Mouse (Mus musculus): Measurements from ENCODE around the gene Map3k4. TPM values are rescaled to one million over a fixed set of nuclear protein-coding genes. Genes with fewer than 3 reads are reported as not detected.
"Not testable (repeated sequence)": the region's sequence is repeated elsewhere in the genome, so short reads cannot be mapped to it uniquely, and the experiment has no call there.

Map3k4 gene
- polyA plus RNA-seq, 1 experiment from 2014 or later: 28.4 TPM

- no peak for ATAC-seq (replicated peaks; ENCODE audit: low FRiP score)
- no peaks in the 10 kb centered on the region for H3K27me3 ChIP-seq (replicated peaks; ENCODE audit: control insufficient read depth, insufficient read depth, low read length)
- 68% methylated on average over 7 of the region's 7 CpGs for WGBS
Measured at GRCm38 (mm10) chr17:12299371-12299770, 19.2 kb downstream of the Map3k4 start.

GRCm38 (mm10) chr17:12297978-12298377 lies 20.6 kb downstream of the Map3k4 start:
- no peak overlapping the region for H3K4me3 ChIP-seq (ENCODE audit: low read depth, low read length)
- no peaks in the 10 kb centered on the region for H3K27me3 ChIP-seq (replicated peaks; ENCODE audit: control insufficient read depth, insufficient read depth, low read length)
- H3K4me1 ChIP-seq (replicated peaks; ENCODE audit: control insufficient read depth, insufficient read depth, low read length): peaks cover 4% of the 10 kb centered on the region
- ATAC-seq (replicated peaks; ENCODE audit: low FRiP score) (no peak), DNase-seq (ENCODE audit: low spot score) (no peak)
- H3K9me3 ChIP-seq (ENCODE audit: control insufficient read depth, low read length): no peaks in the 10 kb centered on the region
- H3K4me2 ChIP-seq: no peak overlapping the region
- no peak overlapping the region for H3K9ac ChIP-seq (ENCODE audit: low read depth, low read length)
- no peaks in the 10 kb centered on the region for H3K36me3 ChIP-seq (ENCODE audit: control insufficient read depth, insufficient read depth, low read length)
- 84% methylated on average over 4 of the region's 4 CpGs for WGBS
- H3K27ac ChIP-seq (ENCODE audit: low read depth, low read length): no peak overlapping the region

More at GRCm38 (mm10) chr17:12299371-12299770, 19.2 kb downstream of the Map3k4 start:
- H3K4me2 ChIP-seq: no peak overlapping the region
- peaks cover 4% of the 10 kb centered on the region for H3K4me1 ChIP-seq (replicated peaks; ENCODE audit: control insufficient read depth, insufficient read depth, low read length)
- H3K36me3 ChIP-seq (ENCODE audit: control insufficient read depth, insufficient read depth, low read length): no peaks in the 10 kb centered on the region
- no peaks in the 10 kb centered on the region for H3K9me3 ChIP-seq (ENCODE audit: control insufficient read depth, low read length)
- no peak for DNase-seq (ENCODE audit: low spot score)
- H3K4me3 ChIP-seq (ENCODE audit: low read depth, low read length): no peak overlapping the region
- H3K9ac ChIP-seq (ENCODE audit: low read depth, low read length): no peak overlapping the region
- H3K27ac ChIP-seq (ENCODE audit: low read depth, low read length): no peak overlapping the region

- Histone ChIP-seq H3K9ac (ENCODE audit: low read depth, low read length) (no peak overlapping the region), H3K4me3 (ENCODE audit: low read depth, low read length) (no peak overlapping the region), H3K27me3 (replicated peaks; ENCODE audit: control insufficient read depth, insufficient read depth, low read length) (no peaks in the 10 kb centered on the region), H3K36me3 (ENCODE audit: control insufficient read depth, insufficient read depth, low read length) (no peaks in the 10 kb centered on the region), H3K4me1 (replicated peaks; ENCODE audit: control insufficient read depth, insufficient read depth, low read length) (peaks cover 4% of the 10 kb centered on the region), H3K4me2 (no peak overlapping the region), H3K9me3 (ENCODE audit: control insufficient read depth, low read length) (no peaks in the 10 kb centered on the region), H3K27ac (ENCODE audit: low read depth, low read length) (no peak overlapping the region)
- DNase-seq (ENCODE audit: low spot score) (no peak), ATAC-seq (replicated peaks; ENCODE audit: low FRiP score) (no peak)
- 64% methylated on average over 7 of the region's 7 CpGs for WGBS
Measured at GRCm38 (mm10) chr17:12297292-12297691, 21.3 kb downstream of the Map3k4 start.

GRCm38 (mm10) chr17:12295926-12296325 lies 22.7 kb downstream of the Map3k4 start:
- not testable (repeated sequence) for DNase-seq (ENCODE audit: low spot score); H3K36me3 ChIP-seq (ENCODE audit: control insufficient read depth, insufficient read depth, low read length); H3K4me1 ChIP-seq (replicated peaks; ENCODE audit: control insufficient read depth, insufficient read depth, low read length); H3K9ac ChIP-seq (ENCODE audit: low read depth, low read length); H3K27ac ChIP-seq (ENCODE audit: low read depth, low read length); H3K9me3 ChIP-seq (ENCODE audit: control insufficient read depth, low read length); H3K4me2 ChIP-seq; ATAC-seq (replicated peaks; ENCODE audit: low FRiP score); H3K27me3 ChIP-seq (replicated peaks; ENCODE audit: control insufficient read depth, insufficient read depth, low read length); H3K4me3 ChIP-seq (ENCODE audit: low read depth, low read length)
- WGBS: 87% methylated on average over 5 of the region's 5 CpGs

- WGBS: 86% methylated on average over 7 of the region's 7 CpGs
- Histone ChIP-seq H3K27ac (ENCODE audit: low read depth, low read length) (no peak overlapping the region), H3K27me3 (replicated peaks; ENCODE audit: control insufficient read depth, insufficient read depth, low read length) (no peaks in the 10 kb centered on the region), H3K9ac (ENCODE audit: low read depth, low read length) (no peak overlapping the region), H3K4me2 (no peak overlapping the region), H3K9me3 (ENCODE audit: control insufficient read depth, low read length) (no peaks in the 10 kb centered on the region), H3K36me3 (ENCODE audit: control insufficient read depth, insufficient read depth, low read length) (no peaks in the 10 kb centered on the region), H3K4me3 (ENCODE audit: low read depth, low read length) (no peak overlapping the region), H3K4me1 (replicated peaks; ENCODE audit: control insufficient read depth, insufficient read depth, low read length) (peaks cover 4% of the 10 kb centered on the region)
- DNase-seq (ENCODE audit: low spot score): no peak
- no peak for ATAC-seq (replicated peaks; ENCODE audit: low FRiP score)
Measured at GRCm38 (mm10) chr17:12294424-12294823, 24.2 kb downstream of the Map3k4 start.

- ATAC-seq (replicated peaks; ENCODE audit: low FRiP score): no peak
- Histone ChIP-seq H3K9ac (ENCODE audit: low read depth, low read length) (no peak overlapping the region), H3K27me3 (replicated peaks; ENCODE audit: control insufficient read depth, insufficient read depth, low read length) (no peaks in the 10 kb centered on the region), H3K4me3 (ENCODE audit: low read depth, low read length) (no peak overlapping the region), H3K9me3 (ENCODE audit: control insufficient read depth, low read length) (no peaks in the 10 kb centered on the region; the same call in 1 of the 2 replicates), H3K4me1 (replicated peaks; ENCODE audit: control insufficient read depth, insufficient read depth, low read length) (peaks cover 4% of the 10 kb centered on the region), H3K36me3 (ENCODE audit: control insufficient read depth, insufficient read depth, low read length) (no peaks in the 10 kb centered on the region), H3K4me2 (no peak overlapping the region), H3K27ac (ENCODE audit: low read depth, low read length) (no peak overlapping the region)
- 92% methylated on average over 6 of the region's 6 CpGs for WGBS
- no peak for DNase-seq (ENCODE audit: low spot score)
Measured at GRCm38 (mm10) chr17:12293571-12293970, 25.0 kb downstream of the Map3k4 start.

GRCm38 (mm10) chr17:12292877-12293276 lies 25.7 kb downstream of the Map3k4 start:
- peaks cover 4% of the 10 kb centered on the region for H3K4me1 ChIP-seq (replicated peaks; ENCODE audit: control insufficient read depth, insufficient read depth, low read length)
- no peak overlapping the region for H3K9ac ChIP-seq (ENCODE audit: low read depth, low read length)
- no peak overlapping the region for H3K4me2 ChIP-seq
- no peak overlapping the region for H3K27ac ChIP-seq (ENCODE audit: low read depth, low read length)
- no peak for ATAC-seq (replicated peaks; ENCODE audit: low FRiP score)
- 89% methylated on average over 8 of the region's 8 CpGs for WGBS
- H3K9me3 ChIP-seq (ENCODE audit: control insufficient read depth, low read length): peaks cover 2% of the 10 kb centered on the region; the same call in 1 of the 2 replicates
- DNase-seq (ENCODE audit: low spot score): no peak
- no peaks in the 10 kb centered on the region for H3K36me3 ChIP-seq (ENCODE audit: control insufficient read depth, insufficient read depth, low read length)
- H3K4me3 ChIP-seq (ENCODE audit: low read depth, low read length): no peak overlapping the region
- H3K27me3 ChIP-seq (replicated peaks; ENCODE audit: control insufficient read depth, insufficient read depth, low read length): no peaks in the 10 kb centered on the region

- no peak overlapping the region for H3K27ac ChIP-seq (ENCODE audit: low read depth, low read length)
- H3K9ac ChIP-seq (ENCODE audit: low read depth, low read length): no peak overlapping the region
- no peaks in the 10 kb centered on the region for H3K36me3 ChIP-seq (ENCODE audit: control insufficient read depth, insufficient read depth, low read length)
- ATAC-seq (replicated peaks; ENCODE audit: low FRiP score) (no peak), DNase-seq (ENCODE audit: low spot score) (no peak)
- H3K4me1 ChIP-seq (replicated peaks; ENCODE audit: control insufficient read depth, insufficient read depth, low read length): peaks cover 4% of the 10 kb centered on the region; the same call in 1 of the 2 replicates
- no peak overlapping the region for H3K4me2 ChIP-seq
- H3K27me3 ChIP-seq (replicated peaks; ENCODE audit: control insufficient read depth, insufficient read depth, low read length): no peaks in the 10 kb centered on the region
- no peak overlapping the region for H3K4me3 ChIP-seq (ENCODE audit: low read depth, low read length)
- H3K9me3 ChIP-seq (ENCODE audit: control insufficient read depth, low read length): peaks cover 2% of the 10 kb centered on the region; the same call in 1 of the 2 replicates
- 87% methylated on average over 1 of the region's 1 CpGs for WGBS
Measured at GRCm38 (mm10) chr17:12292356-12292755, 26.2 kb downstream of the Map3k4 start.

GRCm38 (mm10) chr17:12291151-12291550 lies 27.4 kb downstream of the Map3k4 start:
- H3K9ac ChIP-seq (ENCODE audit: low read depth, low read length): no peak overlapping the region
- no peak overlapping the region for H3K27ac ChIP-seq (ENCODE audit: low read depth, low read length)
- H3K4me2 ChIP-seq: no peak overlapping the region
- no peak for ATAC-seq (replicated peaks; ENCODE audit: low FRiP score)
- no peaks in the 10 kb centered on the region for H3K4me1 ChIP-seq (replicated peaks; ENCODE audit: control insufficient read depth, insufficient read depth, low read length)
- no peaks in the 10 kb centered on the region for H3K36me3 ChIP-seq (ENCODE audit: control insufficient read depth, insufficient read depth, low read length)
- H3K4me3 ChIP-seq (ENCODE audit: low read depth, low read length): no peak overlapping the region
- no peaks in the 10 kb centered on the region for H3K27me3 ChIP-seq (replicated peaks; ENCODE audit: control insufficient read depth, insufficient read depth, low read length)
- peaks cover 2% of the 10 kb centered on the region; the same call in 1 of the 2 replicates for H3K9me3 ChIP-seq (ENCODE audit: control insufficient read depth, low read length)
- DNase-seq (ENCODE audit: low spot score): no peak
- 98% methylated on average over 7 of the region's 7 CpGs for WGBS
